Mouse (Mus musculus) liver, adult (tissue): Measurements from ENCODE around the gene Prpf19.

Source experiments
- GATA4 ChIP-seq: IDR thresholded peaks from 2 replicates; pipeline ENCODE4 v1.6.1; 2014; ENCODE audit warnings: mild to moderate bottlenecking, low read length; ENCODE audit not compliant: insufficient replicate concordance

Prpf19 gene

GRCm38 (mm10) chr19:10880085-10880974, 14.7 kb upstream of the Prpf19 start:
- no peak for TF ChIP-seq GATA4

DNA sequence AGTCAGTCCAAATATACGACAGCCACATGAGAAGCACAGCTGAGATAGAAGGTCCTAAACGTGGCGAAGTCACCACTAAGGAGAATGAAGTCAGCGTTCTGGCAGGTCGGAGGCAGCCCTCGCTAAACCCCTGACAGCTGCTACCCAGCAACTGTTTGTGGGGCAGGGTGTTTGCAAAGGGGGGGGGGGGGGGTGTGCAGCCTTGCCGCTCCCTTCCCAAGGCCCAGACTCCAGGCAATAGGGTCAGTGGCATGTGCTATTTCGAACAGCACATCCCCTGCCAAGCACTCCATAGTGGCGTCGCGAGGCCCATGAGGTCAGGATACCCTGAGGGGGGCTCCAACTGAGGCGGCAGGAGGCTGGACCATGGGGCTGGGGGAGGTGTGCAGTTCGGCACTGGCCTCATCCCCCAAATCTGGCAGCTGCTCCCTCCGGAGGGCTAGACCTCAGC, 14.0 kb upstream of the Prpf19 start:
- TF ChIP-seq GATA4 = no peak

DNA sequence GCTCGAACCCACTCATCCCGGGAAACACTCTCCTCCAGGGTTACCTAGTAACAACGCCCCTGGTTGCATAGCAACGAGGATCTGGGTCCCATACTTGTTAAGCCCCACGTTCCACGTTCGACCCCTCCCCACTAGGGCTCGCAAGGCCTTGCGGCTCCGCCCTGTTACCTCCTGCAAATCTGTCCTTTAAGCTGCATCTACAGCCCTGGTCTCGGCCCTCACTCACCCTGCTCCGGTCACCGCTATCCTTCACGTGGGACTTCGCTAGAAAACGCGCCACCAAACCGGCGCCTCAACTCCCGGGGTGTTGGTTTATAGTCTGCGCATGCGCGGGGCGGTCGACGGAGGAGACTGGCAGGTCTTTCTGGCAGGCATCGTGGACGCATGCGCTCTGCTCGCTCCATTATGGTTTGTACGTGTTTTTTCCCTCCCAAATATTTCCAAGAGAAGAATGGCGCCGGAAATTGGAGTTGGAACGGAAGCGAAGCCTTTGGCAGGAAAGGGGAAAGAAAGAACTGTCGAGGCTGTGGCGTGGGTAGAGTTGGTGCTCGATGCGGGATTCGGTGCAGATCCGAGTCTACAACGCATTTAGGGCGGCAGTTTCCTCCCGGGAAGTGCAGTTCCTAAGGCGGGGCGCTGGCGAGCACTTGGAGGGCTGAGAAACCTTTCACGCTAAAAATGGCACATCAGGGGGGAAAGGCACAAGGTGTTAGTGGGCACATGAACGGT, 13.4 kb upstream of the Prpf19 start, which contains the start of gene Tmem109:
Gene Tmem109 (minus strand): TSS at position 576 of the 729 bp plus-strand sequence.
- TF ChIP-seq GATA4 = no peak

GRCm38 (mm10) chr19:10892201-10892600, 2.8 kb upstream of the Prpf19 start:
- TF ChIP-seq GATA4 = no peak

GRCm38 (mm10) chr19:10895708-10896107, 677 bp downstream of the Prpf19 start:
- TF ChIP-seq GATA4 = no peak

GRCm38 (mm10) chr19:10896849-10897248, 1.8 kb downstream of the Prpf19 start:
- TF ChIP-seq GATA4 = no peak

GRCm38 (mm10) chr19:10897491-10897890, 2.5 kb downstream of the Prpf19 start:
- TF ChIP-seq GATA4 = no peak

DNA sequence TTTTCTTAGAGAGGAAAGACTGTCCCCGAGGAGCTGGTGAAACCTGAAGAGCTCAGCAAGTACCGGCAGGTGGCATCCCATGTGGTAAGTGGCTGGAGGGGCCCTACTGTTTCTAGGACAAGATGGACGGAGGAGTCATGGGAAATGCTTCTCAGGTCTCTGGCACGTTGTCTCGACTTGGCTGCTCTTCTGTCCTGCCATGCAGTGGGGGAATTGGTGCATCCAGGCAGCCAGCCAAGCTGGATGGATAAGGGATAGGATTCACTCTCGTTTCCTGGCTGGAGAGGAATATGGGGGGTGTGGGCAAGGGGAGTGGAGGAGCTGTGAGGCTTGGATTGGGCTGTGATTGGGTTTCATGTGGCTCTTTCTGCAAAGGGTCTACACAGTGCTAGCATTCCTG, 5.3 kb downstream of the Prpf19 start:
- no peak for TF ChIP-seq GATA4

- TF ChIP-seq GATA4 = no peak
Observed at GRCm38 (mm10) chr19:10901046-10901445, 6.0 kb downstream of the Prpf19 start.

DNA sequence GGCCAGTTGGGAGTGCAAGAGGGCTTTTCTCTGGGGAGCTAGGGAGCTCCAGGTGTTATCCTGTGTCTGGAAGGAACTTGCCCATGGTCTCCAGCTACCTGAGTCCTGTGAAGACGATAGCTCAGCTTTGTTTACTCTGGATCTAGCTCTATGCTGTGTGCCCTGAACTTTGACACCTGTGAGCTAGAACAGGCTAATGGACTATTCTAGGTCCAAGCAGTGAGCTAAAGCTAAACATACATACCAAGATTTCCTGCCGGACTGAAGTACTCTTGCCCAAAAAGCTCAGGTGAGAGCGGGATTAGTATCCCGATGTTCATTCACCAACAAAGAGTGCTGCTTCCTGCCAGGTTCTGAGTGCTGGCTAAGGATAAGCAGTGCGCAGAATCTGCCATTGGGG, 9.5 kb downstream of the Prpf19 start:
- TF ChIP-seq GATA4 = no peak

- TF ChIP-seq GATA4 = no peak
Observed at GRCm38 (mm10) chr19:10904927-10905727, 10.1 kb downstream of the Prpf19 start.

GRCm38 (mm10) chr19:10905728-10906000, 10.6 kb downstream of the Prpf19 start:
- TF ChIP-seq GATA4 = no peak; the same call in 1 of the 2 replicates

- no peak for TF ChIP-seq GATA4
Observed at GRCm38 (mm10) chr19:10907891-10908290, 12.9 kb downstream of the Prpf19 start.

DNA sequence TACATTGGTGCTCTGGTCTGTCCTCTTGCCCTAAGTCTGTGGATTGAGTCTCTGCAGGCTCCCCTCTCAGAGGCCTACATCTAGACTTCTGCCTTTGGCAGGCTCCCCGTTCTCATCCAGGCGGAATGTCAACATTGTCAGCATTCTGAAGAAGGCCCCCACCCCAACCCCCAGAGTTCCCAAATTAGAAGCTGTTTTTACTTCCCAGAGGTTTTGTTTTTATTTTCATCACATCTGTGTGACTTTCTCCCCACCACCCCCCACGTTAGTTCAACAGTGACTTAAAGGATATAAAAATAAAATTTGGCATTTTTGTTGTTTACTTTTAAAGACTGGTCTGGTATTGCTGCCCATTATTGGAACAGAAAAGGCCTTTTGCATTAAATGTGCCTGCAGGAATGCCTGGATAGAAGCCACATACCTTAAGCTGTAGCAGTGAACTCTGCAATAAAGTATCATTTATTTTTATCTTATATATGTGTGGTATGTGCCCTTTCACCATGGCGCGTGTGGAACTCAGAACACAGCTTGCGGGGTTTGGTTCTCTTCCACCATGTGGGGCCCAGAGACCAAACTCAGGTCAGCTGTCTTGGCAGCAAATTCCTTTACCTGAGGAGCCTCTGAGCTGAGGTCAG, 14.2 kb downstream of the Prpf19 start:
- TF ChIP-seq GATA4 = no peak

GRCm38 (mm10) chr19:10914291-10914690, 19.3 kb downstream of the Prpf19 start:
- no peak for TF ChIP-seq GATA4
